Mouse (Mus musculus) hindlimb bud, embryonic 11.5 days (tissue): ENCODE results near the gene Tph1.
"Not testable (repeated sequence)": the region's sequence is repeated elsewhere in the genome, so short reads cannot be mapped to it uniquely, and the experiment has no call there.

Experiments
- DNase-seq: peaks from one replicate; pipeline ENCODE4 v3.0.0-alpha.2; 2012; ENCODE audit warnings: low read depth, low spot score; ENCODE audit errors: extremely low spot score

The Tph1 gene

DNA sequence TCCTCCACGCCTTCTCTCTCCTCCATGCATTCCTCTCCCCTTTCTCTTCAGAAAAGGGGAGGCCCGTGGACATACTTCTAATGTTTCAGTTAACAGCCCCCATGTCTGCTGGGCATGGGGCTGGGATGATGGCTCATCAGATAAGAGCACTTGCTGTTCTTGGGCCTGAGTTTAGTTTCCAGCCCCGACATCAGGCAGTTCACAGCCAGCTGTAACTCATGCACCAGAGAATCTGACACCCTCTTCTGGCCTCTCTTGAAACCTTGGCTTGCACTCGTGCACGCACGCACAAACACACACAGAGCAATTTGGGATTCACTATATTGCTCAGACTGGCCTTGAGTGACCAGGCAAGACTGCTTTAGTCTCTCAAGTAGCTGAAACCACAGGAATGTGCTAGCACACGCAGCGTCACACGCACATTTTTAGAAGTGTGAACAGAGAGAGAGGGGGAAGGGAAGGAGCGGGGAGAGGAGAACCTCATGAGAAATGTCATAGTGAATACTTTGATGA, at the start of gene Tph1:
Tph1 (minus strand) TSS at position 378 of the 513 bp plus-strand sequence.
- DNase-seq = no peak

- no peak for DNase-seq
Measured at GRCm38 (mm10) chr7:46720460-46720859, 48.1 kb upstream of the Tph1 start.

DNA sequence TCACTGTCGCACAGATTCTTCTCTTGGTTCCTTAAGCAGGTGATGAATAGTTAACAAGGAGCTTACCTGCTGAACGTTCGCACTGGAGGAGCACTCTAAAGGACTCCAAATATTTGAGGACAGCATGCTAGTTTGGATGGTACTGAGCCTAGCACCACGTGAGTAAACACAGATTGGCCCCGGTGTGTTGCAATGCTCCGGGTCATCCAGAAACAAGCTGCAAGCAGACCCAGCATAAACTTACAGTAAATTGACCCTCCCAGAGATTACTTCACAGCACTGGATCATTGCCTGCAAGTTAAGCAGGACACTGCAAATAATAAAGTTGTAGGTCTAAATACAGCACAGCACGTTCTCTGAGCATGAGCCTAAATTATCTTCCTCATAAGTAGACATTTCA, 47.2 kb upstream of the Tph1 start:
- no peak for DNase-seq

- DNase-seq = no peak
Measured at GRCm38 (mm10) chr7:46718591-46719270, 46.4 kb upstream of the Tph1 start.

GRCm38 (mm10) chr7:46716897-46717296, 44.6 kb upstream of the Tph1 start:
- DNase-seq = no peak

GRCm38 (mm10) chr7:46715600-46715999, 43.3 kb upstream of the Tph1 start, which contains the start of gene Saa3:
TSS of gene Saa3 (minus strand) at chr7:46715700.
- DNase-seq = no peak

DNA sequence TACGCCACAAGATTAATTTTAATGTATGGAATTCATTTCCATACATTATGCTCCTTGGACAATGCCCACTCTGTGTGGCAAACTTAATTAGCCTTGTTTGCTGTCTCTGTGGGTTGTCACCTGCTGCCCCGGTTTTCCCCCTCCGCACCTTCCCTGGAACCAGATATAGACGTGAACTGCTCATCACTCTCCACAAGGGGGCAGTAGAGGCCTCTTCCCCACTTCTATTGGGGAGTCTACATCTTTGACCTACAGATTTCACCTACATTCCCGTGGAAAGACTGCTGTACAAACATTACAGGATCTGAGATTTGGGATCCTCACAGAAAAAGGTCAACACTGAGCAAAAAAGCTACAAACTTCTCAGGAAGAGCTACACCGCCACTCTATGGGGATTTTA, 42.2 kb upstream of the Tph1 start:
- DNase-seq = peak; percentile 35

DNA sequence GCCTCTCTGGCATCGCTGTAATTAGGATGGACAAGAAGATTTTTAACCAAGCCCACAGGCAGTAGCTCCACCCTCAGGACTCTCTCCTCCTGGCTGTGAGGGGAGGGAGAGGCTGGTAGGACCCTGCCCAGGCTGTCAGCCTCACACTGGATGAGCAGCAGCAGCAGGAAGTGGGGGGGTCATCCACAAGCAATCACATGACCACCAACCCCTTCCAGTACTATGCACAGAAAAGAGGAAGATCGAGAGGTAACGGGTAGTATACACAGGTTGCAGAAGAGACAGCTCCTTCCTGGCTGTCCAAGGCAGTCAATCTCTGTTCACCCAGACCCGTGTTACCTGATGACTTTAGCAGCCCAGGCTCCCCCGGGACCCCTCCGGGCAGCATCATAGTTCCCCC, 39.9 kb upstream of the Tph1 start:
- no peak for DNase-seq

DNA sequence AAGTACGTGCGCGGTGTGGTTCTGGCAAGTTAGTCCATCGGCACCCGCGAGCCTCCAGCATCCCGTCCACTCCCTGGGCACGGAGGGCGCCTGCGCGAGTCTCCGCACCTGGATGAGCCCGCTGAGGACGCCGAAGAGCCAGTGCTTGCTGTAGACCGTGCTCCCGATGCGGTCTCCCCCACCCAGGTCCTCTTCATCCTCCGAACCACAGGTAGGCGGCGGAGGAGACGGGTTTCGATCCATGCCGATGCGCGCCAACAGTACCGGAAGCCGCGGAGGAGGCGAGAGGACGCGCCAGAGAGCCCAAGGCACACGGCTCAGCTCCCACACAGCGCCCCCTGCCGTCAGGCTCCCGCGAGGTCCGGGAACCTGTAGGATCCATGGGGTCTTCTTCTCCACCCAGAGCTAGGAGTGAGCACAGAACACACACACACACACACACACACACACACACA, 38.1 kb upstream of the Tph1 start, which contains the start of gene Saal1:
Saal1 (minus strand) TSS at position 291 of the 455 bp plus-strand sequence.
- DNase-seq = peak; percentile 73

DNA sequence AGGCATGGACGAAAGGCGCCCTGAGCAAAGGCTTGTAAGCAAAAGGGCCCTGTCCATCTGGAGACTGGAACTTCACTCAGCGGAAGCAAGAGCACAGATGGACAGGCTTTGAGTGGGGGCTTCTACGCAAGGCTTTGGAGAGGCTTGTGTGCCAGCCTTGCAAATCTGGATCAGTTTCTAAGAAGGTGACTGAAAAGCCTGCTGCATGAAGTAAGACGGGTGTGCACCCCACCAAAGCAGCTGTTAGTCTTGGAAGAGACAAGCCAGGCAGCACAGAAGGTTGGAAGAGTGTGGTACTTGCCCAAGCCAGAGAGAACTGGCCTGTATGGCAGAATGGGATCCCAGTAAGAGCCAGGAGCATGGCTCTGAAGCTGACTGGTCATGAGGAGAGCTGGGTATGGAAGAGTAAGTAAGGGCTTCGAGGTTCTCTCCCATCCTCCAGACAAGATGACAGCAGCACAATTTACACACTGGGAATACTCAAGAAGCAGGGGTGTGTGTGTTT, 28.2 kb upstream of the Tph1 start:
- no peak for DNase-seq

DNA sequence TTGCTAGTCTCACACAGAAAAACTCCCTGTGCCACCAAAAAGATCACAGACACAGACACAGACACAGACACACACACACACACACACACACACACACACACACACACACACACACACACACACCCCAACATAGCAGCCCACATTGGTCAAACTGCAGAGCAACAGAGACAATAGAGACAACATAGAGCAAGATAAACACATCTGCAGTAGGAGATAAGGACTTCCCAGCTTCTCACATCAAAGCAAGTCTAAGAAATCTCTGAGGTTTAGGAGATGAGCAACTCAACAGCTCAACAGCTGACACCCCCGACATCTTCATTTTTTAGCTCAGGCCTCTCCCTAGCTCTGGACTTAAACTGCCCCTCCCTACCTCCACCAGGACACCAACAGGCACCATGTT, 24.4 kb upstream of the Tph1 start:
- DNase-seq = no peak

DNA sequence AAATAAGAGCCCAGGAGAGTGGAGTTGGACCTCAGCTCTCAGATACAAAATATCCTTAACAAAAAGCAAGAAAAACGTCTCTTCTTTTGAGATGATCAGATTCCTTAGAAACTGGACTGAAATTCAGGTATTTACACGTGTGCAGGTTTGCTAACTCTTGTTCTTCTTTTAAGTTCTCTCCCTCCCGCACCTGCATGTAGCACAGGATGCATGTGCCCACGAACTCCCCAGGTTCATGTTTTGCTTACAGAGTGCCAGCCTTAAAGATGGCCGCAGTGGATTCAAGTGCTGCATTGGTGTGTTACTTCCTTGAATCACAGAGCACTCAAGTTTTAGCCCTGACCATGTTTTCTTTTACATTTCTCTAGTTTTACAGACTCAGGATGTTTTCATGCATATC, 14.5 kb upstream of the Tph1 start:
- DNase-seq = no peak

GRCm38 (mm10) chr7:46680732-46681131, 8.4 kb upstream of the Tph1 start:
- no peak for DNase-seq

- DNase-seq = not testable (repeated sequence)
Measured at GRCm38 (mm10) chr7:46679044-46679443, 6.7 kb upstream of the Tph1 start.

GRCm38 (mm10) chr7:46678417-46678816, 6.1 kb upstream of the Tph1 start:
- no peak for DNase-seq

- DNase-seq = no peak
Measured at GRCm38 (mm10) chr7:46676808-46677360, 4.5 kb upstream of the Tph1 start.

GRCm38 (mm10) chr7:46675886-46676285, 3.5 kb upstream of the Tph1 start:
- DNase-seq = no peak

DNA sequence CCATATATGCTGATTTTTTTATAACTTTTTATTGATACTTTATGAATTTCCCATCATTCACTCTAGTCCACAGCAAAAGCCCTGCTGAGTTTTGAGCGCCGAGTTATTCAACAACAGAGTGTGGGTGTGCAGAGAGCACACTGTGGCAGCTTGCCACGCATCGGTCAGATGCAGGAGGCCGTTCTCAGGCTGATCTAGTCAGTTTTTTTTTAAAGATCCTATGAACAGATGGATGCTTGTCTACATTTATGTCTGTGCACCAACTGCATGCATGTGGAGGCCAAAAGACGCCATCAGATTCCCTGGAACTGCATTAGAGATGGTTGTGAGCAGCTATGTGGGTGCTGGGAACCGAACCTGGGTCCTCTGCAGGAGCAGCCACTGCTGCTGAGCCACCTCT, 2.7 kb upstream of the Tph1 start:
- no peak for DNase-seq

DNA sequence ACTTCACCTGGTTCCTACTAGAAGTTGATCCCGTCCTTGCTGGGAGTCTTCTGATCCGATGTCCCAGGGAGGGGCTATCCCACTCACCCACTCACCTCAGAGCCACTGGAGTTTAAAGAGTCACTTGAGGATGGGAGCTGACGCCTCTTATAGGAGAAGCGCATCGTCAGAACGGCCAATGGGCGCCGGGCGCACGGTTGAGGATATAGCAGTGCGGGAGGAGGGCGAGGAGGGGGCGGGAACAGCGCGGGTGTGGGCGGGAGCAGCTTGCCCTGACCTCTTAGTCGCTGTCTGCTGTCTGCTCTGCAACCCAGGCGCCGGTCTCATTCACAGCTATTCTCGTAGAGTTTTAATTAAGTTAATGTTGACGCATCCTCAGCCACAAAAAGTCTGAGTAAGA, 5.1 kb downstream of the Tph1 start:
- no peak for DNase-seq

DNA sequence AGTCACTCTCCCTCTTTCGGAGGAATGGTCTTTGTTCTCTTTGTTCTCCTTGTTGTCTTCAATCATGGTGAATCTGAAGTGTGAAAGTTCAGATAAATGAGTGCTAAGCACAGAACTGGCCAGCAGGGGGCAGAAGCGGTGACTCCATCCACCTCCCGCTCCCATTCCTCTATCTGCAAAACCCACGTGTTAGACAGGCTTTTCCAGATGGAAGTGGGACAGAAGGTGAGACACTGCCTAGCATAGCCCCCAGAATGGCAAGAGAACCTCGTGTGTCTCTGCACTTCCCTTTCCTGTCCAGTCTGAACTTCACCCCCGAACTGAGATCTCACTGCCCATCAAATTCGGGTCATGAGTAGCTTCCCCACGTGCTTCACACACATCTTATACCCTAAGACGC, 7.1 kb downstream of the Tph1 start:
- peak; percentile 8 for DNase-seq

GRCm38 (mm10) chr7:46661591-46662090, 10.7 kb downstream of the Tph1 start:
- no peak for DNase-seq

GRCm38 (mm10) chr7:46652279-46652678, 20.1 kb downstream of the Tph1 start:
- no peak for DNase-seq
